Mouse (Mus musculus): ENCODE measurements around the gene Gm13272.

DNA sequence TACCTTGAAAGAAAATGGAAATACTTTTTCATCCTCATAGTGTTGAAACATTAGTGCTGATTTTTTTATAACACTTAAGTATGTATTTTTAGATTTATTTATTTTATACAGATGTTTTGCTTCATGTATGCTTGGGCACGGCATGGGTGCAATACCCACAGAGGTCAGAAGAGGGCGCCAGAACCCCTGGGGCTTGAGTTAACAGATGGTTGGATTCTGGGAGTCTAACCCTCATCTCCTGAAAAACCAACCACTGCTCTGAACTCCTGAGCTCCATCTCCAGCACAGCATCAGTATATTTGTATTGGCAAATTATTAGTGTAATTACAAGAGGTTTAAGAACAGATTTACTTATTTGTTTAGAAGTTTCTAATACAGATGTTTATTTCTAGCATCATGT is 41.2 kb upstream of the Gm13272 start:
- TF ChIP-seq POLR2A (IDR thresholded peaks at IDR 0.05; ENCODE audit: borderline replicate concordance, extremely low read depth, low read depth, low read length) (no peak), CTCF (IDR thresholded peaks at IDR 0.05; ENCODE audit: insufficient read depth, low read length) (peak; percentile 91)
